Mouse (Mus musculus): ENCODE data around the gene Tsr3.
"Not testable (repeated sequence)": the region's sequence is repeated elsewhere in the genome, so short reads cannot be mapped to it uniquely, and the experiment has no call there.

Tsr3 gene

DNA sequence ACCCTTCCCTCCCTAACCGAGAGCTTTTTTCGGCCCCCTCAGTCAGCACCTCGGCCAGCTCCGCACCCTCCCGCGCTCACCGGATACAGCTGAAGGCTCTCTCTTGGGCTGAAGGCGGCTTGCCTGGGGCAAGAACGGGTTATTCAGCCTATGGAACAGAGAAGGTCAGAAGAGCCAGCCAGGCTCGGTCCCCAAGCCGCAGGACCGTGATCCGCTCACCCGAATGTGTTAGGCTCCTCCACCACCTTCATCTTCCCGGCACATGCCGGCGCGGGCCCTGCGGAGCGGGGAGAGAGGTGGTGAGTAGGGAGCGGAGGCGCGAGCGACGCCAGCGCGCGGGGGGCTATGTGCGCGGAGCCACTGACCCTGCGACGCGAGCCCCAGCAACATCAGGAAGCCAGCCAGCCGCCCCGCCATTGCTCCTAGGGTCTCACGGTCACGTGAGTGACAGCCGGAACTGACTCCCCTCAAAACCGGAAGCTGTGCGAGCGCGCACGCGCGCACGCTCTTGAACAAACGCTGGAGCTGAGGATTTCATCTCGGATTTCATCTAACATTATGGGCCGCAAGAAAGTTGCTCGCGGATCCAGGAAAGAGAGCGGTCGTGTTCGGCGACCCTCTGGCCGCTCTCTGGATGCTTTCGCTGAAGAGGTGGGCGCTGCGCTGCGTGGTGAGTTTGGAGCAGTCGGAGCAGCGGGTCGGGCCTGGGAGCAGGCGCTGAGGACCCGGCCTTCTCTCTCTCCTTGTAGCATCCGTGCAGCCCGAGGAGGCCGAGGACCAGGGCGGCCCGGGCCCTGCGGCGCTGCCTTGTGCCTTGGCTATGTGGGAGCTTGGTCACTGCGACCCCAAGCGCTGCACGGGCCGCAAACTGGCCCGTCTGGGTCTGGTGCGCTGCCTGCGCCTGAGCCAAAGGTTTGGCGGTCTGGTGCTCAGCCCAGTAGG, at the start of gene Tsr3, which contains the start of gene Gnptg:
Gene Tsr3 (plus strand): TSS at position 476 of the 942 bp plus-strand sequence.
Gene Gnptg (minus strand): TSS at position 430 of the 942 bp plus-strand sequence.
- peak; percentile 98 for DNase-seq

DNA sequence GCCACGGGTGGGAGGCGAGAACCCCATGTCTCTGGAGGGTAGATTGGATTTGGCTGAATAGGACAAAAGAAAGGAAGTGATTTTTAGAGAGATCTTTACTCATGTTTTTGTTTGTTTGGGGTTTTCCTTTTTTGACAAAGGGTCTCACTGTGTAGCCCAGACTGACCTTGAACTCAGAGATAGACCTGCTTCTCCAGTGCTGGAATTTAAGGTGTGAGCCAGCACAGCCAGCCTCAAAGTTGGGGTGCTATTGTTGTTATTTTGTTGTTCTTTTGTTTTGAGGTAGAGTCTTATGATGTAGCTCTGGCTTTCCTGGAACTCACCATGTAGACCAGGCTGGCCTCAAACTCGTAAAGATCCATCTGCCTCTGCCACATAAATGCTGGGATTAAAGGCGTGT, 37.6 kb upstream of the Tsr3 start:
- DNase-seq = no peak

- DNase-seq = no peak
These were observed 30.0 kb upstream of the Tsr3 start for GRCm38 (mm10) chr17:25210006-25210405.

GRCm38 (mm10) chr17:25210680-25211466, 29.1 kb upstream of the Tsr3 start:
- DNase-seq = peak; percentile 96

DNA sequence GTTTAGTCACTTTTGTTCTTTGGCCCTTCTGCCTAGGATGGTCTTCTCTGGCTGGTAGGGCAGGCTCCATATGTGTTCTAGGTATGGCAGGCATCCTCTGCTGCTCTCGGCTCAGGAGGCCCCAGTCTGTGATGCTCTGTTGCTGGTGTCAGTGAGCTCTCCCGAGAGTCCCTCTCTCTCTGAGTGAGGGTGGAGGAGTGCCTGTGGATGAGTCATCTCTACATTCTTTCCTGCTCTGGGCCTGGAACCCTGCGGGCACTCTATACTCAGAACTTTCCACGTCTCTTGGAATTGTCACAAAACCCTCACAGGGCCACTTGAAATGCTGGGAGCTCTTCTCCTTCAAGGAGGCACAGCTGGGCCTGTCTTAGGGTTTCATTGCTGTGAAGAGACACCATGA, 28.3 kb upstream of the Tsr3 start:
- DNase-seq = peak; percentile 86

GRCm38 (mm10) chr17:25215431-25215830, 24.5 kb upstream of the Tsr3 start:
- DNase-seq = no peak

GRCm38 (mm10) chr17:25218967-25219366, 21.0 kb upstream of the Tsr3 start:
- DNase-seq = peak; percentile 87

- peak; percentile 84 for DNase-seq
These were observed 20.3 kb upstream of the Tsr3 start for GRCm38 (mm10) chr17:25219492-25220295.

DNA sequence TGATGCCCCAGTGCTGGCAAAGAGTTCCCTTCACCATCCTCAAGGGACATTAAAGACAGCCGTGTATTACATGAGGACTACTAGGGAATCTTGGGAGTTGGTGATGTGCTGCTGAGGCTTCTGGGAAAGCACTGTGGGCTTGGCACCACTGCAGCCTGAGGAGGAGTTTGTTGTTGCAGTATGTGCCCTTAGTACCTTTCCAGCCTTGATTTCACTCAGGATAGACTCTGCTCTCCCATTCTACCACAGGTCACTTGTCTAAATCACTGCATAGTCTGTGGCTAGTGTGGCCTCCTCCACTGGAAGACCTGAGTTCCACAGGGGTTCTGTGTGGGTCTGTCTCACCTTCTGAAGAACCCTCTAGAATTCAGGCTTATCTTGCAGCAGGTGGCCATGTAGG, 19.2 kb upstream of the Tsr3 start:
- peak; percentile 79 for DNase-seq

GRCm38 (mm10) chr17:25221821-25222503, 18.0 kb upstream of the Tsr3 start:
- peak; percentile 92 for DNase-seq

- not testable (repeated sequence) for DNase-seq
These were observed 17.4 kb upstream of the Tsr3 start for GRCm38 (mm10) chr17:25222504-25222940.

DNA sequence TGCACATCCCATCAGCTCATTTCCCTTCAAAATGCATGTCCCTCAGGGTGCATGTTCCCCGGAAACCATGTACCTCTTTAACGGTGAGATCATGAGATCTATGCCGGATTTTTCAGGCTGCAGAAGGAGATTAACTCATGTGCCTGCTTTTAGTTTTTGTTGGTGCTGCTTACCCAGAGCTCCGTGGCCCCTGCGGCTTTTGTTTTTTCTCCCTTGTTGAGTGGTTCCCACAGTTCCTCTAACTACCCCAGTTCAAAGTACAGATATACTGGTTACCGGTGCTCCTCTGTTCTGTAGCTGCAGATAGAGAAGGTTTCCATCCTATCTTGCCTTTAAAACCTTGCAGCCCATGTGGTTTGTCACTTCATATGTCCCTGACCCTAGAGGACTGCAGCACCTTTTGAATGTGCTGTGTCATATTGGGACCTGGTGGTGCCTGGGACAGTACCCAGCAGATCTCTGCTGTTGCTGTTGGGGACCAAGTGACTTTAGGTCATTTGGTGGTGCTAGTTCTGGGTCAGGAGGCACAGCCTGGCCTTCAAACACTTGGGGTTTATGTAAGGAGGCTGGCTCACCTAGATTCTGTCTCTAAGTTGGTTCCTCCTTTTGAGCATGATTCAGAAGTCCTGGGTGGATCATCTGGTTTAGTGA, 16.9 kb upstream of the Tsr3 start:
- no peak for DNase-seq

DNA sequence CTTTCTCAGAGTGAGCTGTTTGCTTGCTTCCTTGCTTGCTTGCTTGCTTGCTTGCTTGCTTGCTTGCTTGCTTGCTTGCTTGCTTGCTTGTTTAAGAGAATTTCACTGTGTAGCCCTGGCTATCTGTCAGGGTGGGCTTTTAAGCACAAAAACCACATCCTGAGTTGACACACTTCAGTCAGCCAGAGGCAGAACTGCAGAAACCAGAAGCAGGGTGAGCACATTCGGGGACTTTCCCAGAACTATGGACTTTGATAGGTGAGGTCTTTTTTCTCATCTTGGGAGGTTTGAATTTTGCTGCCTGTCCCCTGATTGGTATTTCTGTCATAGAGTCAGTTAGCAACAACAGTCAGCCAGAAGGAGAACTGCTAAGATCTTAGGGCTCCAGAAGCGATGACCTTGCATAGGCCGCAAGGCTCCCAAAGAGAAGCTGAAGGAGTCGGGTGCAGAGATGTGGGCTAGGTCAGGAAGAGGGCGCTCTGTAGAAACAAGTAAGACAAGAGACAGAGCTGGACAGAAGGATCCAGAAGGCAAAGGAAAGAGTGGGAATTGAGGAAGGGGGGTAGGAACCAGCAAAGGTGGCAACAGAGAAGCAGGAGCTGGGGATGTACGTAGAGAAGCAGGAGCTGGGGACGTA, 15.3 kb upstream of the Tsr3 start:
- DNase-seq = no peak

- no peak for DNase-seq
These were observed 14.3 kb upstream of the Tsr3 start for GRCm38 (mm10) chr17:25225659-25226058.

DNA sequence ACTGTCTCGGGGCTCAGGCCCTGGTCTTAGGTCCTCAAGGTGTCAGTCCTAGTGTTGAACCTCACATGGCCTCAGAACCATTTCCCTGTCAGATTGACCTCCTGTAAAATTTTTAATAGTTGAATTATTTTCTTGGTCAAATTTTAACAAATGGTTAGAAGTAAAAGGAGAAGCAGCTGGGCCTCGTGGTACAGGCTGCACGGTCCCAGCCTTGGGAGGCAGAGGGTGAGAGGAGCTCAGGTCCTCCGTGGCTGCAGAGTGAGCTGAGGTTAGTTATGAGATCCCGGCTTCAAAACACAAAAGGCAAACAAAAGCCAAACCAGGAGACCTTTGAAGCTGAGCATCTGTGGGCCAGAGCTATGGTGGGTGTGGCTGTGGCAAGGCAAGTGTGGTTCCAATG, 12.0 kb upstream of the Tsr3 start:
- no peak for DNase-seq

GRCm38 (mm10) chr17:25230014-25230655, 9.8 kb upstream of the Tsr3 start:
- not testable (repeated sequence) for DNase-seq

DNA sequence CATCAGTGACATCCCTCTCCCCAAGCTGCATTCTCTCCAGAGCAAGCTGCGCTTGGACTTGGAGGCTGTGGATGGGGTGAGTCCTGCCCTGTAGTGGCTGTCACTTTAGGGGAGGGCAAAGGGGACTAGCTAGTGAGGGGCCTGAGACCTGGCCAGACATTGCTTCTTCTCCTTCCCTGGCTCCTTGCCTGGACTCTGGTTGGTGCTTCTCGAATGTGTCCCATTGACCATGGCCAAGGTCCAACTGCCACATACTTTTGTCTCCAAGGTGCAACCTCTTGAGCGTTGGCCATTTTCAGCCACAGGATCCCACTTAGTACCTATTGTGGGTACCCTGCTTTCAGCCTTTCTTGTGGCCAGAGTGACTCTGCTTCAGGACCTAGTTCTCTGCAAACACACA, 9.3 kb upstream of the Tsr3 start:
- no peak for DNase-seq

- DNase-seq = not testable (repeated sequence)
These were observed 8.3 kb upstream of the Tsr3 start for GRCm38 (mm10) chr17:25231621-25232020.

GRCm38 (mm10) chr17:25235635-25236034, 4.3 kb upstream of the Tsr3 start:
- DNase-seq = no peak

DNA sequence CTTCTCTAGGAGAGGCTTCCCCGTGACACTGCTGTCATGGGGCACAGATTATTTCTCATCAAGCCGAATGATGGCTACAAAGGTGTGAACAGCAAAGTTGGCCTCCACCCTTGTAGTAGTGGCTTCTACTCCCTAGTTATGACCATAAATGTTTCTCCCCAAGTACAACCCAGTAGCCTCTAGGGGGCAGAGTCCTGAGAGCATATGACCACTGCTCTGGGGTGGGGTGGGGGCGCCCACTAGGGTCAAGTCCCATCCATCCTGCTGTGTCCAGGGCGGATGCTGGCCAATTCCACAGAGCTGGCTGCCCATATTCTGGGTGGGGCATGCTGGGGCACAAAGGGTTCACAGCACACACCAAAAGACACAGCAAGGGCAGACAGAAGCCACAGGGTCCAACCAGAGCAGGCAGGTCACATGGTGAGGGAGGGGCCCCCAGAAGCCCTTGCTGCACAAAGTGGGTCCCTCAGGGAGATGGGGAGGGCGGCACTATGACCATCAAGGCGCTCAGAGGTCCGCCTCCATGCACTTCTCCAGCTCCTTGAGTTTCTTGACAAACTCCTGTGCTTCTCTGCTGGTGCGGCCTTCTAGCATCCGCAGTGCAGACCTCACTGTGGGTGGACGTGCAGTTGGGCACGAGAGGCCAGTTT, 3.3 kb downstream of the Tsr3 start:
- no peak for DNase-seq
